Mouse (Mus musculus) brain, embryonic 14.5 days (tissue): ENCODE results near the gene 1700113H08Rik. TPM values are rescaled to one million over a fixed set of nuclear protein-coding genes. Genes with fewer than 3 reads are reported as not detected.

ENCODE experiments used
- DNase-seq: peaks from one replicate; pipeline ENCODE4 v3.0.0-alpha.2; 2011; ENCODE audit warnings: low read depth
- CTCF ChIP-seq: fragments of 200-500 bp; IDR thresholded peaks from 2 replicates; pipeline ENCODE4 v1.5.1; 2012; ENCODE audit warnings: inconsistent platforms, mild to moderate bottlenecking, moderate library complexity, borderline replicate concordance; ENCODE audit not compliant: insufficient read depth, insufficient read length; ENCODE audit errors: extremely low read depth
- POLR2A ChIP-seq: fragments of 200-500 bp; IDR thresholded peaks from 2 replicates; pipeline ENCODE4 v1.6.1; 2012; ENCODE audit warnings: mild to moderate bottlenecking, inconsistent platforms, borderline replicate concordance; ENCODE audit not compliant: poor library complexity, insufficient read depth, insufficient read length, severe bottlenecking; ENCODE audit errors: extremely low read depth
- polyA plus RNA-seq: library from polyadenylated mRNA; depleted of rRNA; stranded (reverse); fragments of >200 nt; gene quantifications from 2 replicates; pipeline ENCODE4 v1.2.3, GENCODE M21; 2012; rRNA removed

Gene 1700113H08Rik
- polyA plus RNA-seq: 0.19 and 0.29 TPM in 2 replicates

DNA sequence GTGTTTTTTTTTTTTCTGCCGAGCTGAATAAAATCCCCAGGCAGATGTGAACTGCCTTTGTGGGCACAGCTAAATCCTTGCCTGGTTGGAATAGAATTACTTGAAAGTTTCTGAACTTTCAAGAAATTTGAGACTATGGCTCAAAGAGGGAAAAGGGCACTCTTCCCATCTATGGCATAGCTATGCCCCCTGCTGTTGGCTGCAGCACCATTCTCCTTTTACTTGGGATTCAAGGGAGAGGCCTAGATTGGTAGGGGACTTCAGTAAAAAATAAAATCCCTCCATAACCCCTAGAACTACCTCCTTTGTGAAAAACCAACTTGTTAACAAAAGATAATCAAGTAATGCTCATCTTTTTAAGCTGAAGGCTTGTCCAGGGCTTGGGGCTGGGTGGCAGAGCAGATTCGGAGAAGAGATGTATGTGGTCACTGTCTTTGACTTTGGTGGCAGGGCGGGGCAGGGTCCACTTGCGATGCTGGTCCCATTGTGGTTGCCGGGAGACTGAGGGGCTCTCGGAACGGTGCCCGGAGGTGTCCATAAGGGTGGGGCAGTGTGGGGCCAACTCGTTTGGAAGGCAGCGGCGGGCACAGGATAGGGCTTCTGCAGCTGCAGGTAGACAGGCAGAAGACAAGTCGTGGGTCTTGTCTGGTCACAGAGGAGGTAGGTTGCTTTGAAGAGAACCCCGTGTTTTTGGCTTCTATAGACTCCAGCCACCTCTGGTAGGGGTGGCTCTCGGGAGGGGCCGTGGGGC lies at the start of gene 1700113H08Rik:
Gene 1700113H08Rik (plus strand): TSS at position 546 of the 751 bp plus-strand sequence.
- TF ChIP-seq CTCF (peak; percentile 57; the same call in 1 of the 2 replicates), POLR2A (no peak)
- peak; percentile 85 for DNase-seq

GRCm38 (mm10) chr10:87008215-87008499 lies 49.7 kb upstream of the 1700113H08Rik start:
- no peak for DNase-seq
- TF ChIP-seq POLR2A (no peak), CTCF (no peak)

DNA sequence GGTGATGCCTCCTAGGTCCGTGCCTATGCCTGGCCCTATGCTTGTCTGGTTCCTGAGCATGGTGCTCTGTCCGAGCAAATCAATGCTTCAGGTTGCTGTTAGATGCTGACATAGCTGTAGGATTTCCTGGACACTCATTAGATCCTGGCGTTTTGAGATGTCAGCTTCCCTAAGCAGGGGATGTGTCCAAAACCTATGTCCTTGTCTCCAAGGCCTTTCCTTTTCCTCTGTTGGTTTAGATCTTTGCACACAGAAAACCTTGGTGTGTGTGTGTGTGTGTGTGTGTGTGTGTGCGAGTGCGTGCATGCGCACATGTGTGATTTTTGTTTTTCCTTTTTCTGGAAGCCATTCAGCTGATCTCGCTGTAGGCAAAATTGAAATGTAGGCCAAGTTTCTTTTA lies 45.8 kb upstream of the 1700113H08Rik start:
- TF ChIP-seq POLR2A: no peak
- no peak for DNase-seq

DNA sequence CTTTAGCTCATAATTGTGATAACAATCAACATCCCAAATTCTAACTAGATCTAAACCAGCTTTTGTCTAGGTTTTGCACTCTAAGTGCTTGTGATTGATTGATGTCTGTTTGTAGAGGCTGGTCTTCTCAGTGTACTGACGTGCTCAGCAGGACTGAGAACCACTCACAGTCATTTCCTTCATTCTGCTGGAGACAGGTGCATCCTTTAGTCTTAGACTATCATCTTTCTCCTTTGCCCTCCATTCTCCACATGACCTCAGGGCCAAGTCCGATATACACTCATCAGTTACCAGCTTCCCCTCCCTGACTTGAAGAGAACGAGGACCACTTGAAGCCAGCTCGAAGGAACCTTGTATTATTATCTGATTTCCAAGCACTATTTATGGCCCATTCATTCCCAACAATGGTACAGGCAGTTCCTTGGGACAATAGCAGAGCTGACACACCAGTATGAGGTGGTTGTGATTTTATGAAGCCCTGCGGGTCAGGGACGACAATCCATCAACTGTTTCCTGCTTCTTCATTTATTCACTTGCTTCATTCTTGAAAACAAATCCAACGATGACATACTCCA lies 43.4 kb upstream of the 1700113H08Rik start:
- TF ChIP-seq POLR2A (no peak), CTCF (no peak)

DNA sequence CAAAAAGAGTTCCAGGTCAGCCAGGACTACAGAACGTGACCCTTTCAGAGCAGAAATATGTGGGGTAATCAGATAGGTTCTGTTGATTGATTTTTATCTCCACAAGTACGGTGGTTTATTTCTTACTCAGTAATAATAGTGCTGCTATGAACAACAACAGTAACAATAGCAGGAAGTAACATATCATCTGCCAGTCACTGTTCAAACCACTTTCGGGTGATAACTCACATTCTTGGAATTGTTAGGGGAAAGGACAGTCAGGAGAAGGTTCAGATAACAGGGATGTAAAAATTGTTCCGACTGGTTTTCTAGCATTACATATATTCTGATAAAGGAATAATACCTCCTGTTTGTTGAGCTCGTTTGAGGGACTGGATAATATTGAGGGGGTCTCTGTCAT lies 42.4 kb upstream of the 1700113H08Rik start:
- no peak for DNase-seq

More for the DNA sequence above, 43.4 kb upstream of the 1700113H08Rik start:
- no peak for DNase-seq

GRCm38 (mm10) chr10:87016151-87016692 lies 41.6 kb upstream of the 1700113H08Rik start:
- peak; percentile 66 for DNase-seq
- TF ChIP-seq CTCF (no peak), POLR2A (no peak)

More for the DNA sequence above, 42.4 kb upstream of the 1700113H08Rik start:
- TF ChIP-seq POLR2A: no peak
- no peak for TF ChIP-seq CTCF

DNA sequence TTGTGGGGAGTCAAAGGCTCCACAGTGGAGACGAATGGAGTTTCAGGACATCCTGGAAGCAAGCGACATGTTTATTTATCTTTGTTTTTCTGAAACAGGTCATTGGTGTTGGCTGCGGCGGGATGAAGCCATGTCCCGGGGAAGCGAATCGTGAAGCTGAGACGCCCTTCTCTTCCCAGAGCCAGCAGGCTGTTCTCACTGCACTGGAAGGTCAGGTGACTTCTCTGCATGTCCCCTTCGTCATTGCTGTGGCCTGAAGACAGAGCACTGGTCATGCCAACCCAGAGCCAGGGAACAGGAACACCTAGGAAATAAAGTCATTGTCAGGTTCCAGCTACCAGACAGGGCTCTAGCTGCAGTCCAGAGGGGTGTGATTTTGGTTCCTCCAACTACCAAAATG lies 39.0 kb upstream of the 1700113H08Rik start:
- DNase-seq: no peak
- no peak for TF ChIP-seq POLR2A
- no peak for TF ChIP-seq CTCF

DNA sequence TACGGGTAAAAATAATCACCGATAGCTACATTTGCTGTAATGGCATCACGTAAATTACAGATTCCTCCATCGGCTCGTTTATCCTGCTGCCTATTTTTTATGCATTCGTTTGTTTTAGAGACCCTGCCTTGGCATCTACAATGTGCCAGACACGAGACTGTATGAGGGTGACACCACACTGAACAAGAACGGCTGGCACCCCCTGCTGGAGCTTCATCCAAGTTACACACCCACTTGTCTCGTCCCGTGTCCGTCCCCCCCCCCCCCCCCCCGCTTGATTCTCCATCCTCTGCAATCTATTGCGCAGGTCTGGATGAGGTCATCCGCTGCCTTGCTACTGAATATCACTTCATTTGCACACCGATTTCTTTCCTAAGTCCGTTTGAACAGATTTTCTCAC lies 37.1 kb upstream of the 1700113H08Rik start:
- peak; percentile 77 for DNase-seq
- TF ChIP-seq CTCF: peak; percentile 33; the same call in 1 of the 2 replicates
- TF ChIP-seq POLR2A: no peak

GRCm38 (mm10) chr10:87024884-87025283 lies 33.0 kb upstream of the 1700113H08Rik start:
- DNase-seq: peak; percentile 96
- TF ChIP-seq POLR2A (no peak), CTCF (peak; percentile 100)

DNA sequence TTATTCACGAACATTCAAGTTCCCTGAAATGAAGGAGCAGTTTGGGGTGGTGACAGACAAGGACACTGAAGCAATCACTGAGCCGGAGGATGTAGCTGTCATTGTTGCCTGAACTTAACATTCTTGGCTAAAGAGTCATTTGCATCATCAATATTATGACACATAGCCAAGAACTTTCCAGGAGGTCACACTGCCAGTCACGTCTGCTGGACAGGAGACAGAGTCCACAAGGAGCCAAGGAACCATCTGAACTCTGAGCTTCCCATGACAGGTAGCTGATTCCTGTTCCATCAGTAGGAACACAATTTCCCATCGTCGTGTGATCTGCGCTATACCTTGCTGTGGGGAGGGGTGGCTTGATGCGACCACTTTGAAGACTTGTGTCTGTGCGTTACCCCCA lies 25.1 kb upstream of the 1700113H08Rik start:
- DNase-seq: no peak

DNA sequence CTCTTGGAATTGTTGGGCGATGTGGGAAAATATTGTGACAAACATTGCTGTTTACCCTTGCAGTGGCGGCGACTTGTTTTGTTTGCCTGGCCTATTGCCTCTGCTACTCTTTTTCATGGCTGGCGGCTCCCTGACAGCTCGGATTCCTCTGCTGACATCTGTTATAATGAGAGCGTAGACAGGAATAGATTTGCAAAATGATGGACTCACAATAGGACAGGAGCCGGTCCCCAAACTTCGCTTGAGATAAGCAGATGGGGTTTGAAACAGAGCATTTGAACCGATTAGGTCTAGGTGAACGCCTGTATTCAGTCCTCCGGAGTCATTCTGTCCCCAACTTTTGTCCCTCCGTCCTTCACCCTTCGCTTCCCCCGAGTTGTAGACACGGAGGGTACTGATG lies 22.0 kb upstream of the 1700113H08Rik start:
- DNase-seq: peak; percentile 72
- TF ChIP-seq POLR2A: no peak
- TF ChIP-seq CTCF: no peak

More for the DNA sequence above, 25.1 kb upstream of the 1700113H08Rik start:
- TF ChIP-seq CTCF (no peak), POLR2A (no peak)
